Mouse (Mus musculus): ENCODE results near the gene Serpinf2.
"Not testable (repeated sequence)": the region's sequence is repeated elsewhere in the genome, so short reads cannot be mapped to it uniquely, and the experiment has no call there.

The Serpinf2 gene

DNA sequence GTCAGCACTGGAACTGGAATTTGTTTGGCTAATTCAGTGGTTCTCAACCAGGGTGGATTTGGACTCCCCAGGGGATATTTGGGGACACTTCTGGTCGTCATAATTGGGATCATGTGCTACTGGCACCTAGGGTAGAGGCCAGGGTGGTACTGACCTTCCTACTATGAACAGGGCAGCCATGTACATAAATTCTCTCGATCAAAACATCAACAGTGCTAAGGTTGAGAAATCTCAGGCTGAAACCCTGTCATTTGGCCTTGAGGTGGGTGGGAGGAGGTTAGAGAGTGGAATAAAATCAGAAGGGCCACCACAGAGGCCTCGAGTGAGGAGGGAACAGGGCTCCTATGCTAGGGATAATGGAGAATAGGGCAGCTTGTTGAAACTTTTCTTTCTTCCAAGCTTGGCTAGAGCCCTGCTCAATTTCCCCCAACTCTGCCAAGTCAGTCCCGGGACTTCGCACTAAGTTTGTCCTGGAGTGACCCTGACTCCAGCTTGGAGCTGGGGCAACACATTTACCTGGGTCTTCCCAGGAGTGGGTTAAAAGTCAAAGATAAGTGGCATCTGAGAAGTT, 19.8 kb upstream of the Serpinf2 start:
- no peak for DNase-seq (ENCODE audit: low spot score)

DNA sequence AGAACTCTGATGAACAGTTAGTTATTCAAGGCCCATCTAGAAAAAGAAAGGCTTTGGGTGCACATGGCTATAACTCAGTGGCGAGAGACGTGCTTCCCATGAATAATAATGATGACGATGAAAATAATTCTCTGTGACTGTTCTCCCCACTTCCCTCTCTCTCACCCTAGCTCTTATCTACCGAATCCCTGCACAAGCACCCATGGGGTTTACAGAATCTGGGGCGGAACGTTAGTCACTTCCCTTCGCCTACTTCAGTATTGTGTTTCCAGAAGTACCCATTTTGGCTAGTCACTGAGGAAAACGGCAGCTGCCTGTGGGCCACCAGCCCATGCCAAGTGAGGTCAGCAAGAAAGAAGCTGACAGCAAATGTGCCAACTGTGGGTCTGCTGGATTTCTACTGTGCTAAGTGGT, 19.2 kb upstream of the Serpinf2 start:
- DNase-seq (ENCODE audit: low spot score): no peak

DNA sequence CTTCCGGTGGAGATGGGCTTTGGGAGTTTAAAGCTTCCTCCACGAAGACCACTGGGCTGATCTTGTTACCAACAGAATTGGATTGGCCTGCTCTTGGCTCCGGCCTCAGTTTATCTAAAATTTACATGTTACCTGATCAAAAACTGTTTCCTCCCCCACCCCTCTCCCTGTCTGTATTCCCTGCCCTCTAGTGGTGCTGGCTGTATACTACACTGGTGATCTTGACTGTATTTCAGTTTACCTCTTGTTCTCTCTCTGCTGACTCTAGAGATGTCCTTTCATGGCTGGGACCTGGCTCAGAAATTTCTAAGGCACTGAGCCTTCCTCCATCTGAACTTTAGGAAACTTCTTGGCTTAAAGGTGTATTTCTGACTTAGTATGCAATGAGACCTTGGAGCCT, 18.8 kb upstream of the Serpinf2 start:
- peak; percentile 6 for DNase-seq (ENCODE audit: low spot score)

DNA sequence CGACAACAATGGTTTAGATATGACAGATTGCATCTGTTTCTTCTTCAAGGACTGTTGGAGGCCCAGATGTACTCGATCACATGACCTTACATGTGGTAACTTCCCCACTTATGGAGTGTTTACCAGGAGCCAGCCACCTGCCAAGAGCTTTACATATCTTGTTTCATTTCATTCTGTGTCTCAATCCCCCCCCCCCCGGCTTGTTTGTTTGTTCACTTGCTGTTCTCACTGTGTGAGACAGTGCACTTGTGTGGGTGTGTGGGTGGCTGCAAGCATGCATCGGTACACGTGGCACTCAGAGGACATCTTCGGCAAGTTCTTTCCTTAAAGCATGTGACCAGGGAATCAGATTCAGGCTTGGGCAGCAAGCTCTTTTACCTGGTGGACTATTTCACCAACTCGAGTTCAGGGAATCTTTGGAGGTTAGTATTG, 17.1 kb upstream of the Serpinf2 start:
- no peak for DNase-seq (ENCODE audit: low spot score)

DNA sequence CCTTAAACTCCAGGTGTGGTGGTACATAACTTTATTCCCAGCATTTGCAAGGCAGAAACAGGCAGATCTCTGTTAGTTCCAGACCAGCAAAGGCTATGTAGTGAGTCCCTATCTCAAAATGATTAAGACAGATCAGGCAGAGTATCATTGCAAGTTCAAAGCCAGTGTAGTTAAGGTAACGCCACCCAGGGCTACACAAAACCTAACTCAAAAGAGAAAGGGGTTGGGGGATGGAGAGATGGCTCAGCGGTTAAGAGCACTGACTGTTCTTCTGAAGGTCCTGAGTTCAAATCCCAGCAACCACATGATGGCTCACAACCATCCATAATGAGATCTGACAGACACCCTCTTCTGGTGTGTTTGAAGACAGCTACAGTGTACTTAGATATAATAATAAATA, 16.6 kb upstream of the Serpinf2 start:
- DNase-seq (ENCODE audit: low spot score): not testable (repeated sequence)

DNA sequence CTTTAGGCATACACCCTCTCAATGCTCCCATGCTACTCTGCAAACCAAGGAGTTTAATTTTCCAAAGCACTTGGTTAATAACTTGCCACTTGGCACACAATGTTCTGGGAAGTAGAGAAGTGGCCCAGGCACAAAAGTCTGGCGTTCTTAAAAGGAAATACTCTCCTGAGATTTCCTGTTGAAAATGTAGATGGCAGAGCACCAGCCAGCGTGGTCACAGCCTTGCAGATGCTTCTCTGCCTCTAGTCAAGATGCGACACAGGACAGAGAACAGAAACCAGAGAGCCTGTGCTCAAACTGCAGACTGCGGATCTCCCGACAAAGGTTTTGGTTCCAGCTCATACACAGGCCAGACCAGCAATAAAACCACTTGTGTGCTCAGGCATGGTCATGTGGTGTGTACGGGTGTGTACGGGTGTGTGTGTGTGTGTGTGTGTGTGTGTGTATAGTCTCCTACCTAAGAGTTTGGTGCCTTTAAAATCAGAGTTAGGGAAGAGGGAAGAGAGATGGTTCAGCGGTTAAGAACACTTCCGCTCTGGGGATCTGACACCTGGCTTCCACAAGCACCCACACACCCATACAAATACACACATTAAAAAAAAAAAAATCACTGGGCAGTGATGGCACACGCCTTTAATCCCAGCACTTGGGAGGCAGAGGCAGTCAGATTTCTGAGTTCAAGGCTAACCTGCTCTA, 15.8 kb upstream of the Serpinf2 start:
- no peak for DNase-seq (ENCODE audit: low spot score)

DNA sequence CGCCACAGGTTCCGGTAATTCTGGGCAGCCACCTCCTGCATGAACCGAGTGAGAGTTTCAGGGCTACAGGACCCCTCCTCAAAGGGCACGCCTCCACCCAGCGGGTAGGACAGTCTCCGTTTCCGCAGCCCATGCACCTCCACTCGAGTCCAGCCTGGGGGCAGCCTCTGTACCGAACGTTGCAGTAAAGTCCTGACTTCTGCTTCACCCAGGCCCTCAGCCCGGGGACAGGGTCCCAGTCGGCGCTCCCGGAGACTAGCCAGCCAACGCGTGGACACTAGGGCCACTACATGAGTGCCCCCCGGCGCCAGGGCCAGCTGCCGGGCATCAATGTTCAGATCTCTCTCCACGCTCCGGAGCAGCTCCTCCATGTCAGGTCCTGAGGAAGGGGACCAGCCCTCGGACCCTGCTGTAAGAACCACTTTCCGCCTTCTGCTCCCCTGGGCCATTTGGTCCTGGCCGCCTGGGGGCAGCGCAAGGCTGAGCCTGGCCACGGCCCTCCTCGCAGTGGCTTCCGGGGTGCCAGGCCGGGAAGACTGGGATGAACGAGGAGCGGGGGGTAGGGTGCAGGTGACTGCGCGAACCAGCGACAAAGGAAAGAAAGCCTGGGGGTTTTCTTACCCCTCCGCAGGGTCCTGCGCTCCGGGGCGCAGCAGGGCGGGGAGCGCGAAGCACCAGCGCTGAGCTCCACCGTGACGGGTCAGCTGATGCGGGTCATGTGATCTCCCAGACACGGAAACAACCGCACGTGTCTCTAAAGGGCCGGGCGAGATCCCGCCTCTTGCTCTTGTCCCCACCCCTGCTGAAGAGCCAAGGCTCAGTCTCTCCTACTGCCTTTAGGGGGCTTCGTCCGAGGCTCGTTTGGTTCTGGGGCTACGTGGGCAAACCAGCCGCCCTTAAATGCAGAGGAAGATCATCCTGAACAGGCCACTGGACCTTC, 14.9 kb upstream of the Serpinf2 start, which contains the start of gene Wdr81:
Gene Wdr81, minus strand, starts transcription at position 727 of the 940 bp plus-strand sequence.
- DNase-seq (ENCODE audit: low spot score): peak; percentile 84

DNA sequence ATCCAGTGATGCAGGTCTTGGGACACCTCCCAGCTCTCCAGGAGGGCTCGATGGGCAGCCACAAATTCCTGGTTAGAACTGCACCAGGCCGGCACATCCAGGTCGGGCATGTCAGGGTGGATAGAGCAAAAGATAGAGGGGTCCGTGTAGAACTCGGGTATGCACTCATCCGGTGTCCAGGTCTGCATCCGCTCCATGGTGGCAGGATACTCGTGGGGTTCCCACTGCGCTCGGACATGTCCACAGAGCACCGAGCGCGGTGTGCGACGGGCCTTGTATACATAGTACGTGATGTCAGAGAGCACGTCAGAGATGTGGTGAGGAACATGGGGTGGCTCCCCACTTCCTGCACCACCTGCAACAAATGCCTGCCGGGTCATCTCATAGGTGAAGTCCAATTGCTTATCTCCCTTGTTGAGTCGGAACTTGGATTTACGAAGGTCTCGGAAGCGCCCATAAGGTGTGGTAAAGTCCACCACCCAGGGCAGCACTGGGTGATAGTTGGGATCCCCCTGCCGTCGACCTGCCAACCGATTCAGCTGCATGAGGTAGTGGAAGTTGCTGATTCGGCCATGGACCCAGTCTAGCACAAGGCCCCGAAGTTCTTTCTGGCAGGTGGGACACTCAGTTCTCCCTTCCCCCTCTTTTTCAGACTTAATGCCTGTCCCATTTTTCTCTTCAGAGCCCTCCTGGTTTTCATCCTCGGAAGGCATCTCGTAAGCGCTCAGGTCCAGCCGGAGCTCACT, 13.6 kb upstream of the Serpinf2 start:
- DNase-seq (ENCODE audit: low spot score): peak; percentile 3

DNA sequence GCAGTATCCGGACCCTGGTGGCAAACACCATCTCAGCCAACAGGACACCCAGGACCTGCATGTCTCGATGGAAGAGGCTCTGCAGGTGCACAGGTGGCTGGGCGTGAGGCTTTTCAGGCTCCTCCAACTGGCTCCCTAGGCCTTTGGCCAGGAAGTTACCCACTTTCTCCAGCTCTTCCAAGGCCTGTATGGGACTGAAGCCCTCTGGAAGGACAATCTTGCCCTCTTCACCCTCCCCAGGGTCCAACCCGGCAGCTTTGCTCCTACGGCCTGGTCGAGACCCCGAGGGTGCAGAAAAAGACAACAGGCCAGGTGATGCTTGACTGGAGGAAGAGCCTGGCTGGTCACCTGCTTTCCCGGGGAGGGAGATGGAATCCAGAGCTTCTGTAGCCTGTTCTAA, 12.7 kb upstream of the Serpinf2 start:
- DNase-seq (ENCODE audit: low spot score): peak; percentile 3

DNA sequence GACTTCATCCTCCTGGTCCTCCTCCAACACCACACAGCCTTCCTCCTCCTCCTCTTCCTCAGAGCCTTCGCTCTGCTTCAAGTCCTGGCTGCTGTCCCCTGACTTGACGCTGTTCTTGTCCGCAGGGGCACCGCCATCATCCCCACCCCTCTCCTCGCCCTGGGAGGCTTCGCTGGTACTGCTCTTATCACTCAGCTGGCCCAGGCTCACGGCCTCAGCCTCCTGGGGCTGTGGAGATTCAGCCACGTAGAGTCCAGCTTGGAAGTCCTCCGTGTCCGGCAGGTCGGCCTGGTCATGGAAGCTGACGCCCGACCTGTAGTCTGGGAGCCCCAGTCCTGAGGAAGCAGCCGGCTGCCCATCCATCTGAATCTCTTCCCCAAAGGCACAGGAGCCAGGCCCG, 11.5 kb upstream of the Serpinf2 start:
- DNase-seq (ENCODE audit: low spot score): no peak

DNA sequence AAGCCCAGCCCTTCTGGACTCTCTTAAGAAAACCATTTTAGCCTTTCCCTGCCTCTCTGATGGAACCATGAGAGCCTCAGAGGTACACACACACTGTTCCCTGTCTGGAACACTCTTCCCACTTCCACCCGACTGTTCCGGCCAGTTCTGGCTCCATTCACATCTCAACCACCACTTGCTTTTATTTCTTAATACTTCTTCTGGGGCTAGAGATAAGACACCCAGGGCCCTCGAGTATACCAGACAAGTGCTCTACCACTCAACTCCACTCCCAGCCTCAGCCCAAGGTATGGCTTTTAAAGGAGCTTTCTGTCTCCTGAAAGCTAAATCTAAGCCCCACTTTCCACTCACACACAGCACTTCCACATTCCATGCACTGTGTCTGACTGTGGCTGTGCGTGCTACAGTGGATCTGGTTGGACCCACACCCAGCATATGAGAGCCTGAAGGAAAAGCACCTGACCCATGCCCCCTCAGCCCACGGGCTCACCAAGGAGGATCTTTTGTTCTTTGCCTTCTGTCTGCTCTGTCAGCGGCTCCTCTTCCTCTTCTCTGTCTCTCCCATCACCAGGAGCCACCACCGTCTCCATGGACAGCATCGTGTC, 11.0 kb upstream of the Serpinf2 start:
- peak; percentile 2 for DNase-seq (ENCODE audit: low spot score)

DNA sequence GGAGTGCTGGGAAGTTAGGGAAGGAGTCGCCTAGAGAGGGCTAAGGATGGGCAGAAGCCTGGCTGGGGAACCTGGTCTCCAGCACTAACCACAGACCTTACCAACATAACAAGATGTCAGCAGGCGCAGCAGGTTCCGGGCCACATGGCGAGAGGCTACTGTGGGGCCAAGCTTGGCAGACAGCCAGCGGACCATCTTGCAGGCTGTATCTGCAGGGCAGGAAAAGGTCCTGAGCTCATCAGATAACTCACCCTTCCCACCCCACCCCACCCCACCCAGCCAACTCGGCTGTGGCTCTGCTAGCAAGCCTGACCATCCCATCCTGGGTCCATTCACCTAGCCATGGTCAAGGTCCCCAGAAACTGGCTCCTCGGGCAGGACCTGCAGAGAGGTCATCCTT, 10.3 kb upstream of the Serpinf2 start:
- no peak for DNase-seq (ENCODE audit: low spot score)

DNA sequence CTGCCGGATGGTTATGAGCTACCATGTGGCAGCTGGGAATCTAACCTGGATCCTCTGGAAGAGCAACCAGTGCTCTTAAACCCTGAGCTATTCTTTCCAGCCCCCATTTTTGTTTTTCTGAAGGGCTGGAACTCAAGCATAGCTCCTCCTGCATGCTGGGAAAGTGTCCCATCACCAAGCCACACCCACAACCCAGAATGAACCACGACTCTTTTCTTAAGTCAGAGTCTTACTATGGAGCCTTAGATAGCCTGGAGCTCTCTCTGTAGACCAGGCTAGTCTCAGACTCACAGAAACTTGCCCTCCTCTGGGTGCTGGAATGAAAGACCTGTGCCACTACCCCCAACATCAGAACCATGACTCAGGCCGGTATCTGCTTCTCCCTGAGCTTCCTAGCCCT, 9.2 kb upstream of the Serpinf2 start:
- no peak for DNase-seq (ENCODE audit: low spot score)

DNA sequence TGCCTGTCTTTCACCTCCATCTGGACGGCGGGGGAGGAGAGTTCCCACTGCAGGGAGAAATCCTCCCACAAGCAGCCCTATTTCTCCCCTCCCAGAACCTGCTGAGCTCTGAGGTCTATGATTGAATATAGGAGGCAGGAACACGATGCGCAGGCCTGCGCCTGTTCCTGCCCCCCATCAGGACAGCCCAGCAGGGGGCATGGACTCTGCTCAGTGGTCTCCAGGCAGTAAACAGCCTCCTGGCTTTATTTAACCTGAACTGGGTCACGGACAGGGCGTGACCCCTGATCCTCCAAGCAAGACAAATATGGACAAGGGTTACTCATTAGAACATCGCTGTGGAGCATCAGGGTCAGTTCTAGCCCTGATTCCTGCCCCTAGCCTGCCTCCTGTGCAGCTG, 4.3 kb upstream of the Serpinf2 start:
- no peak for DNase-seq (ENCODE audit: low spot score)

DNA sequence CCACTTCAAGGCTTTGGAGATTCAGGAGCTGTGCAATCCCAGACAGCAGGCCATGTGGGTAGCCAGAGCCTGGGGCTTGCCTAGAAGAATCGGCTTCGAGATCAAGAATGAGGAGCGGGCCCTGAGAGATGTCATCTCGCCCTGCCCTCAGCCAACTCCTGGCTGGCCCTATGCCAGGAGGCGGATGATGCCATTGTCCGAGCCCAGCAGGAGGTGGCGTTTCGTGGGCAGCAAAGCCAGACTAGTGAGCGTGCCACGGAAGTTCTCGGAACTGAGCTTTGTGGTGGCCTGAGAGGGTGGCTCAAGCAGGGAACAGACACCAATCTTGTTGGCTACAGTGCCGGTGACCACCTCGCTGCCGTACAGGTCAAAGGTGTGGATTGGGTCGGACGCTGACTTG, 2.2 kb upstream of the Serpinf2 start:
- peak; percentile 68 for DNase-seq (ENCODE audit: low spot score)

DNA sequence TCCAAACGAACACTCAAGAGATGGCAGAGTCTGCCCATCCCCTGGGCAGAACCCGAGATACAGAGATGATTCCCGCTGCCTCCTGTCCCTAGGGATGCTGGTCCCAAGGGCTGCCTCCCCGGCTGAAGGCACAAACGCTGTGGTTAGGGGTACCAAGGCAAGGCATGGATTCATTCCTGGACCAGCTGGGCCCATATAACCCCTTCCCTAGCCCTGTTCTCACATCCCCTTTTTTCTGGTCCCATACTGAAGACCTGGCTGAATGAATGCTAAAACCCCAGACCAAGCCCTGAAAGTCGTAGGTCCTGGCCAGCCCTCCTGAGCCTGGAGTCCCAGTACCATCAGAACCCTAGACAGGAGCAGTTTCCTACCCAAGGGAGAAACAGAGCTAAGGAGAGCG, 1.6 kb upstream of the Serpinf2 start:
- no peak for DNase-seq (ENCODE audit: low spot score)

DNA sequence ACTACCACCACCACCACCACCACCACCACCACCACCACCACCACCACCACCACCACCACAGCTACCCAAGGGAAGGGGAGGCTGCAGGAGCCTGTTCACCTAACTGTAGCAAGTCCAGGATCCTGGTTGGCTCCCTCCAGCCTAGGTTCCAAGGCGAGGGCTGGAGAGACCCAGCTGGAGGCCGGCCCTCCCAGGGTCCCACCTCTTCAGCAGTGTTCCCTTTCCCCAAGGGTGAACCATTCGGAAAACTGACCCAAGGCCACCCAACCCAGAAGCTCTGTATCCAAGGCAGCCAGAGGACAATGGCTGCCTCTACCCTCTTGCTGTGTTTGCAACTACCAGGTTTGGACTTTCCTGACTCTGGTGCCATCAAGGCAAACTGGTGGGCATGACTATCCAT, 560 bp upstream of the Serpinf2 start:
- no peak for DNase-seq (ENCODE audit: low spot score)

DNA sequence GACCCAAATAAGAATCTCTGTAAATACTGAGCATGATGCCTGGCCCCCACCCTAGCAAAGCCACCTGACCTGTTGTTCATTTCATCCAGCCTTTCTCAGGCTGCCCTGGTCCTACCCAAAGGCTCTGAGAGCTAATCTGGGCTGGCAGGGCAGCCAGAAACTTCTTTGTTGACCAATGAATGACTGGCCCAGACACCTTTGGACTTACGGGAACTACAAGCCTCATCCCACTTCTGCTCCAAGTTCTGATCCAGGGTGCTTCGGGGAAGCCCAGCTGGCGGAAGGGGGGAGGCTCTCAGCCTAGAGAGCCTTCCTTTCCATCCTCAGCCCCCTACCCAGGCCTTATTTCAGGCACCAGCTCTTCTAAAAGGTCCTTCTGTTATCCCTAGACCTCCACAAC, 587 bp downstream of the Serpinf2 start:
- no peak for DNase-seq (ENCODE audit: low spot score)

DNA sequence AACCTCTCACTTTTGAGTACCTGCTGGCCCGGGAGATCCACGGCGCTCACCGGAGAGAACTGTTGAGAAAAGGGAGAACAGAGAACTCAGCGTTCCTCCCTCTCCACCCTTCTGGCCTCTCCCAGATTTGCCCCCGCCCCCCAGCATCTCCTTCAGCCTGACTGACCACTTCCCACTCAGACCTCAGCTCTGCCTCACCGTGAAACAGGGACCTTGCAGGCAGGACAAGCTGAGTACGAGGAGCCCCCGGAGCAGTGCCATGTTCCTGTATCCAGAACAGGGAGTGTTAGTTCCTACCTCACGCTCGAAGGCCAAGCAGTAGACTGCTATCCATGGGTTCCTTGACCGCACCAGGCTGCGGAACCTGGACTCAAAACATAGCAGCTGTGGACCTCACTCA, 1.2 kb downstream of the Serpinf2 start:
- DNase-seq (ENCODE audit: low spot score): no peak

DNA sequence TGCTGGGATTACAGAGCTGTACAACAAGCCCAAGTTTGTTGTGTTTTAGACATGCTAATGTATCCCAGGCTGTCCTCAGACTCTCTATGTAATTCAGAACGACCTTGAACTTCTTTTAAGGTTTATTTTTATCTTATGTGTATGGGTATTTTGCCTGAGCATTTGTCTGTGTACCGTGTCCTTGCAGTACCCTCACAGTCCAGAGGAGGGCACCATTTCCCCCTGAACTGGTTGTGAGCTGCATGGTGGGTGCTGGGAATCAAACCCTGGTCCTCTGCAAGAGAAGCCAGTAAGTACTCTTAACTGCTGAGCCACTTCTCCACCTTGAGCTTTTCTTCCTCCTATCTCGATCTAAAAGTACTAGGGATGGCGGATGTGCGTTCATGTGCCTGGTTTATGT, 5.3 kb downstream of the Serpinf2 start:
- DNase-seq (ENCODE audit: low spot score): no peak

DNA sequence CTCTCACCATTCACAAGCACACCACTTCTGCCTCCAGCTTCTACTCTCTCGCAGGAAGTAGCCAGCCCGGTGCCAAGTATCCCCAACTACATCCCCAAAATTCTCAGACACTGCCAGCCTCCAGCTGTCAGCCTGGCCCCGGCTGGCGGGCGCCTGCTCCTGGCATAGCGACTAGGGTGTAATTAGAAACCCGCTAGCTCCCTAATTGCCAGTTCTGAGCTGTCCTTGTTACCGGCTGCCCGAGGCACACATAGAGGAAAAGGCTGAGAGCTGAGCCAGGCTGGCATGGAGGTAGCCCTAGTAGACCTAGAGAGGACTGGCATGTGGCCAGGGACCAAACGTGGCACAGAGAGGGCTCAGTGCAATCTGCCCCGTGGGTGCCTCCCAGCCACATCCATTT, 8.1 kb downstream of the Serpinf2 start:
- no peak for DNase-seq (ENCODE audit: low spot score)
